Comparison of ENCODE assay signal across 30 mouse cellular contexts in the genomic region with DNA sequence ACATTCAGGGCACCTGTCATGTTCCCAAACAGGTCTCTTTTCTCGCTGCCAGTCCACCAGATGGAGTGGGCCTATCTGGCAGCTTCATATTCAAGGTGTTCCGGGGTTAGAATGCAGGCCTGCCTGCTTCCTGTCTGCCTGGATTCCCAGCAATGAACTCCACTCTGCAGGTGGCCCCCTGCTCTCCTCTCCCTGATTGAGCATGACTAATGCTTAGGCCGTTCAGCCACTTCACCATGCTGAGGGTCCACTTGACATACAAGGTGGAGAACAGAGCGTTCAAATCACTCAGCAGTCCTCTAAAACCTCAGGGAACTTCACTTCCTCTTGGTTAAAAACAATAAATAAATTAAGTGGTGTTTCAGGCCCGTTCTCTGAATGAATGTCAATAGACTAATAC.
DNase-seq lines count a peak whose midpoint lies in the region; ATAC-seq and TF ChIP-seq lines count a peak whose summit lies in the region.
"Had no signal": no experiment of that assay in that cellular context is flagged by ENCODE, and none has a peak within 500 bp of the region (broad histone marks: within the 10 kb centered on the region; RNA-seq: fewer than 3 reads in every experiment).

No protein-coding gene starts in this region.

- DNase-seq in cerebellum, postnatal 14 days, result peak; percentile 7 to 8
- no peak for DNase-seq in cerebellum, adult 2 months
- peak; percentile 40 for DNase-seq in ZHBTc4 (ENCODE audit: low read depth, low spot score)
- DNase-seq in lung, postnatal 36 days, result peak; percentile 90
- DNase-seq in forebrain, embryonic 14.5 days (ENCODE audit: low spot score), result no peak
- no peak for DNase-seq in embryonic facial prominence, embryonic 10.5 days (ENCODE audit: low spot score)
- no peak for DNase-seq in kidney, adult 8-10 months
- DNase-seq: adrenal gland, postnatal 25 days; cerebellum, adult 11-12 months; gastrocnemius, postnatal 14 days; heart, postnatal 36 days; kidney, adult 11 months; kidney, postnatal 36 days; left cerebral cortex, postnatal 4 days; retina, postnatal 1 day; right cerebral cortex, postnatal 14 days; thymus, postnatal 14 days had no signal

- no peak for TF ChIP-seq CTCF in cerebellum, adult 2 months (IDR thresholded peaks at IDR 0.05; ENCODE audit: borderline replicate concordance, insufficient read depth, low read depth, low read length)

- no peaks in the 10 kb centered on the region for H3K9me3 ChIP-seq in lung, embryonic 16.5 days (ENCODE audit: control insufficient read depth, low read length)
- H3K9me3 ChIP-seq in forebrain, embryonic 14.5 days (replicated peaks; ENCODE audit: control insufficient read depth, low read length), result no peaks in the 10 kb centered on the region
- no peaks in the 10 kb centered on the region for H3K9me3 ChIP-seq in embryonic facial prominence, embryonic 10.5 days
- H3K9me3 ChIP-seq: embryonic facial prominence, embryonic 15.5 days; forebrain, embryonic 13.5 days; G1E; heart, embryonic 10.5 days; heart, embryonic 15.5 days; kidney, embryonic 15.5 days; liver, embryonic 12.5 days; midbrain, embryonic 13.5 days; neural tube, embryonic 15.5 days had no signal

- no peaks in the 10 kb centered on the region; the same call in 1 of the 2 replicates for H3K4me1 ChIP-seq in cerebellum, adult 2 months (ENCODE audit: control insufficient read depth, insufficient read depth, low read length)
- H3K4me1 ChIP-seq in lung, embryonic 16.5 days (replicated peaks; ENCODE audit: control insufficient read depth, insufficient read depth, low read length), result peaks cover 4% of the 10 kb centered on the region; the same call in 1 of the 2 replicates
- no peaks in the 10 kb centered on the region for H3K4me1 ChIP-seq in forebrain, embryonic 14.5 days (ENCODE audit: control insufficient read depth, insufficient read depth, low read length)
- H3K4me1 ChIP-seq in embryonic facial prominence, embryonic 10.5 days, result 0 out of 2 replicates have a peak, but pooled peaks cover 15% of the 10 kb centered on the region
- H3K4me1 ChIP-seq: forebrain, embryonic 13.5 days; heart, embryonic 15.5 days; midbrain, embryonic 13.5 days; neural tube, embryonic 15.5 days had no signal

- TF ChIP-seq POLR2A in cerebellum, adult 2 months (IDR thresholded peaks at IDR 0.05; ENCODE audit: borderline replicate concordance, insufficient read depth, low read length), result no peak

- peak; percentile 92 for ATAC-seq in lung, embryonic 16.5 days (ENCODE audit: low read depth)
- no peak for ATAC-seq in forebrain, embryonic 14.5 days
- ATAC-seq: forebrain, embryonic 13.5 days; liver, embryonic 12.5 days; midbrain, embryonic 13.5 days had no signal

- H3K27me3 ChIP-seq in cerebellum, adult 2 months (ENCODE audit: control insufficient read depth, insufficient read depth, low read length), result no peaks in the 10 kb centered on the region
- no peaks in the 10 kb centered on the region for H3K27me3 ChIP-seq in lung, embryonic 16.5 days (ENCODE audit: control insufficient read depth, insufficient read depth, low read depth, low read length)
- H3K27me3 ChIP-seq in forebrain, embryonic 14.5 days (replicated peaks; ENCODE audit: control insufficient read depth, insufficient read depth, low read length), result 0 out of 2 replicates have a peak, but pooled peaks cover 3% of the 10 kb centered on the region
- H3K27me3 ChIP-seq in embryonic facial prominence, embryonic 10.5 days (replicated peaks; ENCODE audit: low read depth, poor library complexity, severe bottlenecking), result peaks cover 41% of the 10 kb centered on the region
- H3K27me3 ChIP-seq: CH12.LX; embryonic facial prominence, embryonic 15.5 days; heart, embryonic 15.5 days had no signal

- no peak overlapping the region for H3K4me2 ChIP-seq in lung, embryonic 16.5 days (ENCODE audit: low read depth, low read length)
- H3K4me2 ChIP-seq in forebrain, embryonic 14.5 days (ENCODE audit: low read length), result no peak overlapping the region
- H3K4me2 ChIP-seq: embryonic facial prominence, embryonic 15.5 days; forebrain, embryonic 13.5 days; heart, embryonic 15.5 days; hindbrain, embryonic 14.5 days; kidney, embryonic 15.5 days; liver, embryonic 12.5 days; midbrain, embryonic 13.5 days; neural tube, embryonic 15.5 days had no signal

- no peaks in the 10 kb centered on the region for H3K36me3 ChIP-seq in lung, embryonic 16.5 days (ENCODE audit: control insufficient read depth, insufficient read depth, low read length)
- no peaks in the 10 kb centered on the region for H3K36me3 ChIP-seq in forebrain, embryonic 14.5 days (ENCODE audit: control insufficient read depth, insufficient read depth, low read length)
- no peaks in the 10 kb centered on the region for H3K36me3 ChIP-seq in embryonic facial prominence, embryonic 10.5 days (replicated peaks)
- H3K36me3 ChIP-seq: embryonic facial prominence, embryonic 15.5 days; G1E; heart, embryonic 10.5 days; heart, embryonic 15.5 days; kidney, embryonic 15.5 days; liver, embryonic 12.5 days; midbrain, embryonic 13.5 days; neural tube, embryonic 15.5 days had no signal

- H3K9ac ChIP-seq in lung, embryonic 16.5 days (ENCODE audit: low read length), result no peak overlapping the region
- no peak overlapping the region for H3K9ac ChIP-seq in forebrain, embryonic 14.5 days (ENCODE audit: low read length)
- H3K9ac ChIP-seq: embryonic facial prominence, embryonic 15.5 days; forebrain, embryonic 13.5 days; heart, embryonic 15.5 days; hindbrain, embryonic 14.5 days; kidney, embryonic 15.5 days; liver, embryonic 12.5 days; midbrain, embryonic 13.5 days; neural tube, embryonic 15.5 days had no signal

- no peak overlapping the region for H3K27ac ChIP-seq in cerebellum, adult 2 months (ENCODE audit: insufficient read depth, low read length)
- no peak overlapping the region for H3K27ac ChIP-seq in lung, embryonic 16.5 days (ENCODE audit: low read length)
- no peak overlapping the region for H3K27ac ChIP-seq in forebrain, embryonic 14.5 days (ENCODE audit: low read depth, low read length)
- H3K27ac ChIP-seq in embryonic facial prominence, embryonic 10.5 days (replicated peaks), result no peak overlapping the region
- H3K27ac ChIP-seq: embryonic facial prominence, embryonic 15.5 days; forebrain, embryonic 13.5 days; heart, embryonic 10.5 days; heart, embryonic 15.5 days; hindbrain, embryonic 14.5 days; kidney, embryonic 15.5 days; liver, embryonic 12.5 days; macrophage; midbrain, embryonic 13.5 days; neural tube, embryonic 15.5 days had no signal

- H3K4me3 ChIP-seq in cerebellum, adult 2 months (replicated peaks; ENCODE audit: insufficient read depth, low read depth, low read length), result no peak overlapping the region
- H3K4me3 ChIP-seq in lung, embryonic 16.5 days (ENCODE audit: low read length), result no peak overlapping the region
- no peak overlapping the region for H3K4me3 ChIP-seq in forebrain, embryonic 14.5 days (ENCODE audit: low read depth, low read length)
- H3K4me3 ChIP-seq in embryonic facial prominence, embryonic 10.5 days, result no peak overlapping the region
- H3K4me3 ChIP-seq: embryonic facial prominence, embryonic 15.5 days; forebrain, embryonic 13.5 days; heart, embryonic 10.5 days; heart, embryonic 15.5 days; kidney, embryonic 15.5 days; liver, embryonic 12.5 days; midbrain, embryonic 13.5 days; neural tube, embryonic 15.5 days had no signal

- WGBS in cerebellum, adult 2 months, result 19% methylated on average over 5 of the region's 5 CpGs
- WGBS in lung, embryonic 16.5 days, result 37% methylated on average over 5 of the region's 5 CpGs
- 55% methylated on average over 5 of the region's 5 CpGs for WGBS in forebrain, embryonic 14.5 days
- WGBS in embryonic facial prominence, embryonic 10.5 days, result 55% methylated on average over 5 of the region's 5 CpGs

Comparison
In these comparisons a context has a peak if more than half of its experiments do, and no peak if none do; other contexts are left out.
1. DNase-seq: peak in cerebellum, postnatal 14 days (2 of 2), ZHBTc4 (single experiment) and lung, postnatal 36 days (single experiment); none in cerebellum, adult 2 months (0 of 2), forebrain, embryonic 14.5 days (single experiment), embryonic facial prominence, embryonic 10.5 days (single experiment) and kidney, adult 8-10 months (0 of 2).